Mouse (Mus musculus) heart, embryonic 16.5 days (tissue): ENCODE results near the gene Cep57l1. TPM values are rescaled to one million over a fixed set of nuclear protein-coding genes. Genes with fewer than 3 reads are reported as not detected.

Experiments
- ATAC-seq: fragments of 200-750 bp; cut with Nextera tagmentation; replicated peaks from 2 replicates; pipeline ENCODE4 v1.8.0; 2017; ENCODE audit warnings: moderate number of reproducible peaks; ENCODE audit not compliant: insufficient read depth, low FRiP score; ENCODE audit errors: extremely low read depth
- H3K27ac ChIP-seq: fragments of 300-500 bp; sonication (generic); 2 replicates; pipeline ENCODE4 v1.5.1; 2014; ENCODE audit warnings: mild to moderate bottlenecking, low read length, control low read depth, moderate library complexity
- H3K27me3 ChIP-seq: fragments of 300-500 bp; sonication (generic); 2 replicates; pipeline ENCODE4 v1.6.1; 2014; ENCODE audit warnings: low read length, mixed read lengths; ENCODE audit not compliant: control insufficient read depth, insufficient read depth
- H3K36me3 ChIP-seq: fragments of 300-500 bp; sonication (generic); 2 replicates; pipeline ENCODE4 v1.6.1; 2014; ENCODE audit not compliant: control insufficient read depth, insufficient read depth
- H3K4me1 ChIP-seq: fragments of 300-500 bp; sonication (generic); 2 replicates; pipeline ENCODE4 v1.6.1; 2014; ENCODE audit warnings: low read length, mixed read lengths; ENCODE audit not compliant: control insufficient read depth, insufficient read depth
- H3K4me2 ChIP-seq: fragments of 300-500 bp; sonication (generic); 2 replicates; pipeline ENCODE4 v1.6.1; 2014; ENCODE audit warnings: low read depth, mild to moderate bottlenecking, control low read depth, low read length
- H3K4me3 ChIP-seq: fragments of 300-500 bp; sonication (generic); 2 replicates; pipeline ENCODE4 v1.5.1; 2014; ENCODE audit warnings: mild to moderate bottlenecking, control low read depth, low read length
- H3K9ac ChIP-seq: fragments of 300-500 bp; sonication (generic); 2 replicates; pipeline ENCODE4 v1.6.1; 2014; ENCODE audit warnings: low read length, control low read depth
- H3K9me3 ChIP-seq: fragments of 300-500 bp; sonication (generic); replicated peaks from 2 replicates; pipeline ENCODE4 v1.6.1; 2016; ENCODE audit warnings: low read length; ENCODE audit not compliant: control insufficient read depth
- WGBS: fragments of 180-500 bp; shearing (Covaris S2); extraction: QIAGEN DNeasy Blood & Tissue Kit; methylation state at CpG from one replicate; pipeline ENCODE4 v1.1.7; 2014; 5-methylcytosine and 5-hydroxymethylcytosine counted together
- polyA plus RNA-seq: library from polyadenylated mRNA; unstranded; fragments of >200 nt; fragmentation: Nextera tagmentation; extraction: Ambion mirVana; gene quantifications from 2 replicates; pipeline ENCODE4 v1.2.1, GENCODE M21; 2015

The Cep57l1 gene
- polyA plus RNA-seq, 1 experiment from 2014 or later, result 22.6 TPM

DNA sequence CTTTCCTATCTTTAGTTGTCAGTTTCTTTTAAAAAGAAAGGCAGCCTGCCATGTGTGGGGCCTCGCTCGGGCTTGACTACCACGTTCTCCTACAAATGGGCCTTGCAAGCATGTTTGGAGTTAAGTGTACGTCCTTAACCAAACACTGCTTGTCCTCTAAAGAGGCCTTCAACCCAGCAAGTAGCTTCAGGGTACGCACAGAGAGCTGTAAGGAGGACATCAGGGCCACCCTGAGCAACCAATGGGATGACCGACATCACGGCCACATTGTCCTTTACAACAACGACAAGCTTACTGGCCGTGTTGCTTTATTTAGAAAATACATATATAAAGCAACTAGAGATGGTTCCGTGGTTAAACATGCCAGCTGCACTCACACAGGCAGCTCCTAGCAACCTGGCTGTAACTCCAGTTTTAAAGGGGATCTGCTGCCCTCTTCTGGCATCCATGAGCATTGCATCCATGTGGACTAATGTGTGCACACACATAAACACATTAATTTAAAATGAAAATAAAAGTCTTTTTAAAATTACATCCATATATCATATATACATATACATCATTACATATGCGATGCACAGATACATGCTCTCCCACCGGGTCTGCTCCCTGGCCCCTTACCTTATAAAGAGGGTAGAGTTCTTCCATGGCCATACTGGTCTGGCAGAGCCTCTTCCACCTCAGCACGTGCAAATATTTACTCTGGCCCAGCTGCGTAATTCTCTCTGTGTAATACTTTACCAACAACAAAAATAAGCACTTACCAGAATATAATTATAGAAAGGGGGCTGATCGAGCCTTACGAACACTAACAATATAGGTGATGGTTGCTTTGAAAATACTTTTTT lies 126.9 kb downstream of the Cep57l1 start:
- no peak; the same call in 1 of the 2 replicates for ATAC-seq
- no peak overlapping the region for H3K4me2 ChIP-seq
- peaks cover 3% of the 10 kb centered on the region; the same call in 1 of the 2 replicates for H3K9me3 ChIP-seq
- WGBS, result 33% methylated on average over 16 of the region's 16 CpGs
- H3K4me1 ChIP-seq, result peaks cover 13% of the 10 kb centered on the region
- no peak overlapping the region for H3K9ac ChIP-seq
- no peak overlapping the region for H3K27ac ChIP-seq
- H3K36me3 ChIP-seq, result no peaks in the 10 kb centered on the region
- H3K4me3 ChIP-seq, result no peak overlapping the region
- no peaks in the 10 kb centered on the region for H3K27me3 ChIP-seq

DNA sequence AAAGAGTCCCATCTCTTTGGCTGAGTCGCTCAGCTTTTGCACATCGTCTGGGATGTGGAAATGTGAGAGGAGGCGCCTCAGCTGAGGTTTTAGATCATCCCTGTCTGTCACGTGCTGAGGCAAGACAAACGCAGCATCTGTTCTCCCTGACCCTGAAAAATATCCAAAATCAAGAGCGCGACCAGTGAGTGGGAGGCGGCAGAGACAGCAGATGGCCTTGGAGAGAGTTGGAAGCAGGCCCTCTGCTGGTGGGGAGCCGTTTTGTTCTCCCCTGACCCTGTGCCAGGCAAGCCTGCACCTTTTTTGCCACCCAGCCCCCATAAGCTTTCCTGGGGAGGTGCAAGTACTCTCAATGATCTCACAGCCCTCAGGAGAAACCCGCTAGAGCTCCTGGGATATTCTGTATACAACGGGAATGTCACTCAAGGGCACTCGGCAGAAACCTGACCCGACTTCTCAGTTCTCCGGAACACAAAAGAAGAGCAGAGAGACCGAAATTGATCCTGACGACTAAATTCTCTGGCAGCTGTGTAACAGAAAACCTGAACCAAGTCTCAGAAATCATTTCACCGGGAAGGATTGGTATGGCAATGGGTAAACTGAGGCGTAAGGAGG lies 130.8 kb downstream of the Cep57l1 start:
- Histone ChIP-seq H3K36me3 (no peaks in the 10 kb centered on the region), H3K9ac (peak overlapping the region; percentile 56; the same call in 1 of the 2 replicates), H3K27me3 (no peaks in the 10 kb centered on the region), H3K9me3 (no peaks in the 10 kb centered on the region), H3K27ac (no peak overlapping the region), H3K4me2 (peak overlapping the region; percentile 60), H3K4me3 (peak overlapping the region; percentile 31), H3K4me1 (peaks cover 9% of the 10 kb centered on the region)
- WGBS, result 32% methylated on average over 18 of the region's 18 CpGs
- ATAC-seq, result peak; percentile 62; the same call in 1 of the 2 replicates

DNA sequence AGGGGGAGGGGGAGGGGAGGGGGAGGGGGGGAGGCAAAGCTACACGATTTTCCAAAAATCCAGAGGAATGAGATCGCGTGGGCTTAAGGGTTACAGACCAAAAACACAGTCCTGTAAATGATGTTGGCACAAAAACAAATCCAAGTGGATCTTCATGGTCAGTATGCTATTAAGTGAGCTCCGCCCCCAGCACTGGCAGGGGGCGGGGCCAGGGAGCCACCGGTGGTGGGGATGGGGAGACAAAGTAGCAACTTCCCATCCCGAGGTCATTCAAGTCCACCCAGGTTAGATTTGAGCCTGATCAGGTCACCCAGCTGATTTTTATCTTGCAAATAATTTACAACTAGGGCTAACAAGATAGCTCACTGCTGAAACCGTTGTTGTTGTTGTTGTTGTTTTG lies 132.3 kb downstream of the Cep57l1 start:
- no peak for ATAC-seq
- Histone ChIP-seq H3K9me3 (no peaks in the 10 kb centered on the region), H3K36me3 (no peaks in the 10 kb centered on the region), H3K9ac (no peak overlapping the region), H3K4me3 (no peak overlapping the region), H3K4me2 (no peak overlapping the region), H3K27me3 (no peaks in the 10 kb centered on the region), H3K27ac (no peak overlapping the region), H3K4me1 (peaks cover 9% of the 10 kb centered on the region)
- WGBS, result 52% methylated on average over 8 of the region's 8 CpGs

DNA sequence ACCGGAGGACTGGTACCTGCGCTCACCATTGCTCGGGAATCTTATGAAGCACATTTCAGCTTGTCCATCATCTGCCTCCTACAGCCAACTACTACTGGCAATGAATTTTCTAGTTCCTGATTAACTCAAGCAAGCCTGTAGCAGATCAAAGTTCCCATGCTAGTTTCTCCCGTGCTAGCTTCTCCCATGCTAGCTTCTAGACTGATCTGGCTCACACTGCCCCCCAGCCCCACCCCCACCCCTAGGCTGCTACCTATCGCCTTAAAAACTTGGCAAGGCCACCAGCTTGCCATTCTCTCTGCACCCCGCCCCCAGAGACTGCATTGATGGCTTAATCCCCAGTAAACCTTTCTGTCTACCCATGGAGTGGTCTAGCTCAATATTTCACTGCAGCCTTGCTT lies 133.0 kb downstream of the Cep57l1 start:
- WGBS, result 68% methylated on average over 6 of the region's 6 CpGs
- Histone ChIP-seq H3K4me3 (no peak overlapping the region), H3K9ac (no peak overlapping the region), H3K4me2 (no peak overlapping the region), H3K27me3 (no peaks in the 10 kb centered on the region), H3K27ac (no peak overlapping the region), H3K36me3 (no peaks in the 10 kb centered on the region), H3K9me3 (no peaks in the 10 kb centered on the region), H3K4me1 (peaks cover 9% of the 10 kb centered on the region)
- 0 out of 2 replicates have a peak, but pooled peaks have one; percentile 8 for ATAC-seq

DNA sequence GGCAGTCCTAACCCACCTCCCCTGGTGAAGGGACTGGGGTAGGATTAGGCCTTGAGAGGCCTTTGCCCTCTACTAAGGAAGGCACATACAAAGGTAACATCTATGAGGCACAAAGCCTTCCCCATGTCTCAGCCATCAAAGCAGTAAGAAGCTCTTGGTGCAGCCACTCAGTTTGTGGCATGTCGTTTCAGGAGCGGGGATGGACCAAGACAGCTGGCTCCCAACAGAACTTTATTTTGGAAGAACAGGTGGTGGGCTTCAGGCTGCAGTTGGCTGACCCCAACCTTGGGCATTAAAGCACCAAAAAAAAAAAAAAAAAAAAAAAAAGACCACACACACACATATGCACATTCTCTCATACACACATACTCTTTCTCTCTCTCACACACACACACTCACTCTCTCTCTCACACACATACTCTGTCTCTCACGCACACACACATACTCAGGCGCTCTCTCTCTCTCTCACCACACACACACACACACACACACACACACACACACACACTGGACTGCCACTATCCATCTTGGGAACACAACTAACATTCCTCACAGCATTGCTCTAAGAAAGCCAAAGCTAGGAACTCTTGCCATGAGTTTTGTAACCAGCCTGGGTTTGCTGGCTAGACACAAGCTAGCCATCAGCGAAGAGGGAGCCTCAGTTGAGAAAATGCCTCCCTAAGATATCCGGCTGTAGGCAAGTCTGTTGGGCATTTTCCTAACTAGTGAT lies 133.7 kb downstream of the Cep57l1 start:
- H3K27me3 ChIP-seq, result no peaks in the 10 kb centered on the region
- H3K4me1 ChIP-seq, result peaks cover 9% of the 10 kb centered on the region
- H3K9ac ChIP-seq, result no peak overlapping the region
- H3K4me3 ChIP-seq, result no peak overlapping the region
- H3K4me2 ChIP-seq, result no peak overlapping the region
- no peak overlapping the region for H3K27ac ChIP-seq
- no peaks in the 10 kb centered on the region for H3K9me3 ChIP-seq
- H3K36me3 ChIP-seq, result no peaks in the 10 kb centered on the region
- 79% methylated on average over 6 of the region's 6 CpGs for WGBS
- no peak for ATAC-seq

DNA sequence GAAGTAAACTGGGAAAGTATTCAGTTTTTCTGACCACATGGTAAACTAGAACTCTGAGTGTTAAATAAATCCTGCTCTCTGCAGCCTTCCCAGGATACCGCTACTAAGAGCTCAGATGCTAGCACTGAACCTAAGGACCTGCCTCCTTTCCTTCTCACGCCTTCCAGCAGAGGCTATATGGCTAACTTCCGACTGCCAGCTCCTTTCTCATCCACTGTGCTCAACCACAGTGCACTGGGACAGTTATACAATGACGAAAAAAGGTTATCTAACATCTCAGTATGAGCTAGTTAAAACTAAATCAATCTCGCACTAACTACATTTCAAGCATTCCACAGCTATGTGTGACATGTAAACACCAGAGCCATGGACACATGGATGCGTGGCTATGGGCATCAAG lies 134.4 kb downstream of the Cep57l1 start:
- Histone ChIP-seq H3K9me3 (no peaks in the 10 kb centered on the region), H3K4me2 (no peak overlapping the region), H3K27me3 (no peaks in the 10 kb centered on the region), H3K9ac (no peak overlapping the region), H3K27ac (no peak overlapping the region), H3K4me3 (no peak overlapping the region), H3K4me1 (peaks cover 9% of the 10 kb centered on the region), H3K36me3 (no peaks in the 10 kb centered on the region)
- 54% methylated on average over 6 of the region's 6 CpGs for WGBS
- ATAC-seq, result no peak

- no peak overlapping the region for H3K4me3 ChIP-seq
- no peak for ATAC-seq
- WGBS, result 63% methylated on average over 3 of the region's 3 CpGs
- no peaks in the 10 kb centered on the region for H3K9me3 ChIP-seq
- H3K4me2 ChIP-seq, result no peak overlapping the region
- no peaks in the 10 kb centered on the region for H3K27me3 ChIP-seq
- no peak overlapping the region for H3K9ac ChIP-seq
- H3K4me1 ChIP-seq, result peaks cover 9% of the 10 kb centered on the region
- no peak overlapping the region for H3K27ac ChIP-seq
- H3K36me3 ChIP-seq, result no peaks in the 10 kb centered on the region
Observed at GRCm38 (mm10) chr10:41674362-41674761, 135.3 kb downstream of the Cep57l1 start.

GRCm38 (mm10) chr10:41670196-41670595 lies 139.5 kb downstream of the Cep57l1 start:
- no peaks in the 10 kb centered on the region for H3K4me1 ChIP-seq
- no peak overlapping the region for H3K27ac ChIP-seq
- no peak overlapping the region for H3K9ac ChIP-seq
- no peak for ATAC-seq
- no peaks in the 10 kb centered on the region for H3K36me3 ChIP-seq
- no peaks in the 10 kb centered on the region for H3K9me3 ChIP-seq
- 82% methylated on average over 5 of the region's 5 CpGs for WGBS
- H3K27me3 ChIP-seq, result no peaks in the 10 kb centered on the region
- no peak overlapping the region for H3K4me3 ChIP-seq
- no peak overlapping the region for H3K4me2 ChIP-seq
